Mouse (Mus musculus): ENCODE measurements around the gene Lrrtm3. TPM values are rescaled to one million over a fixed set of nuclear protein-coding genes. Genes with fewer than 3 reads are reported as not detected.
A peak's percentile ranks its signal among the peaks of the same experiment; 100 is the strongest.

The Lrrtm3 gene
- polyA plus RNA-seq, 1 experiment from 2014 or later = 0.83 TPM

DNA sequence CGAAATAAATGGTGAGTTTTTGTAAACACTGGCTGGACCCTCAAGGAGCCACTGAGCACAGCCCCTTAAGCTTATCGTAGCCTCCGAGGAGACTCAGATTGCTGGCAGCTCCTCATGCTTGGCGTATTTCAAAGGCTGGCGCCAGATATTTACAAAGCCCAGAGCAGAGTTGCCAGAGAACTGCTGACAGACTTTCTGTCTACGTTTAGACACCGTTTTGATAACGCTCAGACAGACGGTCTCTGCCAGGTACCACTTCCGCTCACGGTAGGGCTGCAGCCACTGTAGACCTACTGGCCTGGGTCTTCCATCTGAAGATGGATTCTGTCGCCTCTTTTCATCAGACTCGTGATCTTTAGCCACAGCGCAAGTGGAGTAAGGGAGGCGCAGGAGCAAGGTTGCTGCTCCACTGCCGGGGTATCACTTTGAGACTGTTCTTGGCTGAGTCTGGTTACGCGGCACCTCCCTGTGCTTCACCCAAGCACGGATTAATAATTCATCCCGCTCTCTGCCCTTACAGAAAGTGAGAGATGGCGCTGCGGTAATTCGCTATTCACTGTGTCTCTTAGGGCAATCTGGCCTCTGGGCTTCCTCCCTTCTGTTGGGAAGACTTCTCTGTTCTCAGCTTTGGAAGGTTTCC, 203.5 kb downstream of the Lrrtm3 start:
- 32% methylated on average over 23 of the region's 23 CpGs for WGBS
- Histone ChIP-seq H3K27ac (replicated peaks) (peak overlapping the region; percentile 66), H3K4me2 (peak overlapping the region; percentile 69)

GRCm38 (mm10) chr10:63880462-63880903, 209.6 kb downstream of the Lrrtm3 start:
- no peak for ATAC-seq (ENCODE audit: extremely low read depth, insufficient number of reproducible peaks, low FRiP score, low TSS enrichment)
- no peaks in the 10 kb centered on the region for H3K36me3 ChIP-seq
- 77% methylated on average over 5 of the region's 5 CpGs for WGBS
- H3K4me2 ChIP-seq = no peak overlapping the region
- no peak overlapping the region for H3K4me3 ChIP-seq
- H3K27ac ChIP-seq (replicated peaks) = no peak overlapping the region
- H3K9ac ChIP-seq = no peak overlapping the region
- H3K4me1 ChIP-seq = peaks cover 14% of the 10 kb centered on the region
- no peaks in the 10 kb centered on the region for H3K27me3 ChIP-seq (replicated peaks)
- H3K9me3 ChIP-seq = peaks cover 5% of the 10 kb centered on the region

More for the DNA sequence above, 203.5 kb downstream of the Lrrtm3 start:
- Histone ChIP-seq H3K36me3 (no peaks in the 10 kb centered on the region), H3K9ac (peak overlapping the region; percentile 61), H3K9me3 (no peaks in the 10 kb centered on the region), H3K4me3 (peak overlapping the region; percentile 45), H3K27me3 (replicated peaks) (no peaks in the 10 kb centered on the region), H3K4me1 (peaks cover 17% of the 10 kb centered on the region)
- no peak for ATAC-seq (ENCODE audit: extremely low read depth, insufficient number of reproducible peaks, low FRiP score, low TSS enrichment)

Other genes with a start within 250 kb of the Lrrtm3 start
- 1.9 and 2.3 TPM in 2 replicates for gene Gm10118, start 162.8 kb downstream of the Lrrtm3 start, polyA plus RNA-seq (2015; fragmentation: Nextera tagmentation; extraction: Ambion mirVana)

All from heart, embryonic 13.5 days (tissue).